Mouse (Mus musculus): ENCODE results near the gene Hsdl1.

DNA sequence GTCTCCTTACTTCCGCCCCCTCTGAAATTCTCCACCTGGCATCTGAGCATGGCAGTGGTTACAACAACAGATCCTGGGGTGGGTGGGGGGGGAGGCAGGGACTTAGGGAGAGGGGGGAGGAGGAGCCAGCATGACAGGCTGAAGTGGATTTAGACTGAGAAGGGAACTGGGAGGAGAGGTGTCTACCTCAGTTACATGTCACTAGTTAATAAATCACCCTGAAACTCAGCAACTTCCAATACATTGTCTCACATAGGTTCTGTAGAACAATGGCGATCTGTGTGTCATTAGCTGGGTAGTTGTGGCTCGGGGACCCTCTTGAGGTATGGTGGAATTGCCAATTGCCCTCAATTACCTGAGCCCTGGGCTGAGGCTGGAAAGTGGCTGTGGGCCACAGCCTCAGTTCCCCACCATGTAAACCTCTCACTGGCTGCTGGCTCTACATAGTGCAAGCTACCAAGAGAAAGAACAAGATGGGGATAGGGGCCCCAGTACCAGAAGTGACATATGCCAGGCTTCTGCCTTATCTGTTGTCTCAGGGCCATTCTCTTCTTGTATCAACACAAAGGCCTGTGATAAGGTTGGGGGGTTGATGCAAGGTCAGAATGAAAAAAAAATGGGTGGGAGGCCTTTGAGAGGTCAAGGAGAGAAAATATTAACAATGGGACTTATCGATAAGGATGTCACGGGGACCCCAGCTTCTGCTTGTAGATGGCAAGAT lies 5.6 kb upstream of the Hsdl1 start:
- TF ChIP-seq EP300 (IDR thresholded peaks at IDR 0.05) (no peak), CTCF (IDR thresholded peaks at IDR 0.05) (no peak)
